Mouse (Mus musculus): Measurements from ENCODE around the gene Atp8b4. TPM values are rescaled to one million over a fixed set of nuclear protein-coding genes. Genes with fewer than 3 reads are reported as not detected.

Gene Atp8b4
- total RNA-seq, 1 experiment from 2014 or later = 0.70 TPM

- DNase-seq = no peak
Observed at GRCm38 (mm10) chr2:126361131-126361810, 139.2 kb downstream of the Atp8b4 start.

DNA sequence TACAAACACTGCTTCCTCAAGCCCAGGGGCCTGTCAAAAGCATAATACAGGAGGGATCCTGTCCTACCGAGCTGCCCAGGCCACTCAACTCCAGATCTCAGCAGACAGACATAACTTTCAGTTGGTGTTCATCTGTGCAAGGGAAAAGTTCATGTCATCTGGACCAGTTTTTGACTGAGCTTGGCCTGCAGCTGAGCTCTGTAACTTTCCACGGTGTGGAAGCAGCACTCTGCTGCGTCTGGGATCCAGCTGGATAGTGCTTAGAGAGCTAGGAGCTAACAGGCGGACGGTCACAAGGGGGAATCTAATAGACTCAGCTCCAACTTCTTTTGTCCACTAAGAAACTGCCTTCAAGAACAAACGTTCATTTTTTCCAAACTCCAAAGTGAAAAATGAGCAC lies 139.8 kb downstream of the Atp8b4 start:
- no peak for DNase-seq

DNA sequence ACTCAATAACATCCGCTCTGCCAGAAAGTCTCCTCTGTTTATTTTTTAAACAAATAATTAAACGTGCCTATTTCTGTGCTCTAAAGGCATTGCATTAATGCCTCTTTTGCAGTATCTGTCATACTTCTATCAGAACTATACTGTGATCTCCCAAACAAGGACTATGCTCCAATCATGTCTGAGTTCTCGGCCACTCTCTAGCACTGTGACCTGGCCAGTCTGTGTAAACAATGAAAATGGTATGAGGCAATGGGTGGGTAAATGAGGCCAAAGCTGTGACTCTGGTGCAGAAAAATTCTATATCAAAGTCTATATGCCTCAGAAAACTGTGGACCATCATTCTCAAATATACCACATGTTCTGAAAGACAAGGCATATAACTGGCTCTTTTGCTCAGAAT lies 140.5 kb downstream of the Atp8b4 start:
- DNase-seq = no peak

DNA sequence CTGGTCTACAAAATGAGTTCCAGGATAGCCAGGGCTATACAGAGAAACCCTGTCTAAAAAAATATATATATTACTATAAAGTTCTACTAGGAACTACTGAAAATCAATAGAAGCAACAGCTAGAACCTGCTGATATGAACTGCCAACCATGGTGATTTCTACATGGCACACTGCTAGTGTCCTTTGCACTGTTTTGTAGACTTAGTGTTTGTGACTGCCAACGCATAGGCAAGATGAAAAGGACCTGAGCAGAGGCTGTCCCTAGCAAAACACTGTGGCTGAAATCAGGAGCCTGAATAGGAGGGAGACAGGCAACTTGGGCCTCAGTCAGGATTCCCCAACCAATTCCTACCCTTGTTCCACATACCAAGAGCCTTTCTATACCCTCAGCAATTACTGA lies 141.2 kb downstream of the Atp8b4 start:
- DNase-seq = no peak

DNA sequence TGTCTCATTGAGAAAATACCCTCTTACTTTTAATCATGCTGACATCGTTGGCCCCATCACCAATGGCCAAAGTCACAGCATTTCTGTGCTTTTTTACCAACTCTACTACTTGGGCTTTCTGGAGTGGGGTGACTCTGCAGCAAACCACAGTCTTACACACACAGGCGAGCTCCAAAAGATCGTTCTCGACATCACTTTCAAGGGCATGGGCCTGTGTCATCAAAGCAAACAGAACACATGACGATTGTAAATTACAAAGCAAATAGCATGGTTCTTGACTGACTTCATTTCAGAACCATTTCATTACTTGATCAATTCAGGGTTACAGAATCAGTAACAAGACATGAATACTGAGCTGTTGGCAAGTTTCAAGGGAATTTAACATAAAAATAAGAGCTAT lies 141.7 kb downstream of the Atp8b4 start:
- DNase-seq = no peak

DNA sequence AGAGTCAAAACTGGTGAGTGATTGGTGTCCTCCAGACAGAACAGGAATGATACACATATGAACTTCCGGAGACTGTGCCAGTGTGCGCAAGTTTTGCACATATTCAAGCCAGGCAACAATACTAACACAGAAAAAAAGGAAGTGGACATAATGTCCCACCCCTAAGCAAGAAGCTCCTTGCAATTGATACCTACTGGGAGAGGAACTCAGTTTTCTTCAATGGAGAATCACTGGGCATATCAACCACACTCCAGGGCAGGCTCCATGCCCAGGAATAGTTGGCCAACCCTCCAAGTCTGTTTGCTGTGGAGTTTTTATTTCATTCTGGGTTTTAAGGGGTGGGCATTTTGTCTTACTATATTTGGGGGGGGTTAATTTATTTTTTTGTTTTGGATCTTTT lies 145.2 kb downstream of the Atp8b4 start:
- no peak for DNase-seq

DNA sequence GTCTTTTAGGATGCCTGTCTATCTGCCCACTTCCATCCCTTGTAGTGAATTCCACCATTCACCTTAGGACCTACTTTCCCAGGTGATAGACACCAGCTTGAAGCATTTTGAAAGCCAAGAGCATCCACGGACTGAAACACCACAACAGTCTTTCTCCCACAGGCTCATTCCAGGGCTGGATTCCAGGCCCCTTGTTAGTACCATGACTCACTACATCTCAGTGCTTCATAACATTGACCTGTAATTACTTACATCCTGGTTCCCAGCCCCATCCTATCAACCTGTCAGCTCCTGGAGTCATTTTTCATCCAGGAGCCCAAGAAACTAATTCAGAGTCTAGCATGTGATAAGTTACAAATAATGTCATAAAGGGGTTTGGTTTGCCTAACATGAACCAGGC lies 148.7 kb downstream of the Atp8b4 start:
- no peak for DNase-seq

DNA sequence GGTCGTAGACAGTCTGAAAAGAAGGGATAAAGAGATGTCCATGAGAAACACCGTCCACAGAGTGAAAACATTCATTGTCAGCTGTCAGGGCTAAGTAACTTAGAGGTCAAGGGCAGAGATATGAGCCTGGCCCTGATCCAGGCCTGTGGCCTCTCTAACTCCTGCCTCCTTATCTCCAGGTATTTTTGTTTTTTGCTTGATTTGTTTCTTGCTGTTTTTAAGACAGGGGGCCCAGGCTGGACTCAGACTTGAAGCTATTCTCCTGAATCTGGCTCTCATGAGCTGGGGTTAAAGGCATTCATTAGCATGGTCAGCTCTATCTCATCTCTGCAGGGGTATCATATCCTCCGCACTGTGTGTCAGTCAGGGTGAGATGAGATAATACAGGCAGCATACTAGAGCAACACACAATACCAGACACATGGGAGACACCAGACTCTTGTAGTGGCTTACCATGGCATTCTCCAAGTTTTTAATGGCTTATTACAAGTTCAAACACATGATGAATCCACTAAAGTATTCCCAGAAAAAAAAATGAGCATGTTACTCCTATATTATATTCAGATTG lies 157.4 kb downstream of the Atp8b4 start:
- peak; percentile 22 for DNase-seq

DNA sequence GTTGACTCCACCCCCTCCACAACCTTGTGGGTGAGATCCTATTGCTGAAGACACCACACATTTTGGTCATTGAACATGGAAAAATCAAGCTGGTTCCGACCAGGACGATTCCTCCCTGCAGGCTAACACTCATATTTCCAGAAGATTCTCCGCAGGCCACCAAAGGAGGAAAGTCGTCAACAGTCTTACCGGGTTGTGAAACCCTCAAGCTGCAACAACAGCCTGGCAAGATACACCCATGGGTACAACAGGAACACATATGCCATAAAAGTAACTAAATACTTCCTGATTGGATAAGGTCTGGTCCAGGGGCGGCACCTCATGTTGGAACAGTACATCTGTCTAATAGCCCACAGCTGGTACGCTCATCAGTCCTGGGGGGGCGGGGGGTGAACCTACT lies 159.0 kb downstream of the Atp8b4 start:
- DNase-seq = no peak

- DNase-seq = no peak
Observed at GRCm38 (mm10) chr2:126340201-126340600, 160.3 kb downstream of the Atp8b4 start.

GRCm38 (mm10) chr2:126339516-126339915 lies 161.0 kb downstream of the Atp8b4 start:
- peak; percentile 35 for DNase-seq

DNA sequence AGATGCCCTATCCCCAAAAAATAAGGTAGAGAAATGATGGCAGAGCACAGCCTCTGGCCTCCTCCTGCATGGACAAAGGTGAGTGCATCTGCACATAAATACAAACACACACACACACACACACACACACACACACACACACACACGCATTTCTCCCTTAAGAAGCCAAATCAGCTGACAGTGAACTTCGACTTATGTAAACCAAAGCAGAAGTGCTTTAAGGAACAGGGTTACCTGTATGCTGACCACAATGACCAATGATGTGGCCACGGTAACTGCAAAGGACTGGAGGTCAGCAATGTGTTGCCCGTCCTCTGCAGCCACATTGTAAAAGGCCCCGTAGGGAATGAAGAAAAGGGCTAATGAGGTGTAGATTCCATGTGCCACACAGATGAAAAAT lies 163.3 kb downstream of the Atp8b4 start:
- DNase-seq = no peak

GRCm38 (mm10) chr2:126331794-126332193 lies 168.7 kb downstream of the Atp8b4 start:
- DNase-seq = no peak

DNA sequence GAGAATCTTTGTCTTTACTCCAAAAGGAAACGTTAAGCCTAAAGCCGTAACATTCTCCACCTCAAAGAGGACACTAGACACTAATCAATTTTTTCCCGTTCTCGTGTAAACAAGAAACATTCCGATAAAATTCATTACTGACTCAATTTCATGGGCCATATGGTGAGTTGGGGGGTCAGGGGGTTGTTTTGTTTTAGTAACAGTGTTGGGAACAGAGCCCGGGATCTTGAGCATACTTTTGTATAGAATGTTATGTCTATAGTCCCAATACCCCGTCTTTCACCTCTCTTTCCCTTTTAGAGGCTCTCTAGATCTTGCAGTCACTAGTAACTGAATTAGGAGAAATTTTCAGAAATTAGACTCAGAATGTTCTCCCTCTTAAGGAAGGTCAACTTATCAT lies 177.3 kb downstream of the Atp8b4 start:
- no peak for DNase-seq

- no peak for DNase-seq
Observed at GRCm38 (mm10) chr2:126322631-126323031, 177.8 kb downstream of the Atp8b4 start.

GRCm38 (mm10) chr2:126318071-126318470 lies 182.4 kb downstream of the Atp8b4 start:
- no peak for DNase-seq

DNA sequence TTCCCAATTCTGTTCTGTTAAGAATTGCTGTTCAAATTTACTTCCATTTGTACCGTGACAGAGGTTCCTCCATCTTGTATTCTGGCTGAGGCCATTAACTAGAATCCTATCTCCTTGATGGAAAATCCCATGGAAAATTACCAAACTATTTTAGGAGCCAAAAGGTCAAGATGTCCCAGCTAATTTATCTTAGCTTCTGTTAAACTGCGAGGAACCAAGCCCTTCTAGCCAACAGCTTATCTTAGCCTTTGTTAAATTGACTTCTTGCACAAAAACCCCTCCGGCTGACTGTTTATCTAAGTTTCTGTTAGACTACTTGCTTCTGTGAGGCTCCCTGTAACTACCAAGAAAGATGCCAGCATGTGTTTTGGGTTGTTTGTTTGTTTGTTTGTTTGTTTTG lies 183.5 kb downstream of the Atp8b4 start:
- DNase-seq = no peak

- DNase-seq = peak; percentile 18
Observed at GRCm38 (mm10) chr2:126316346-126316745, 184.1 kb downstream of the Atp8b4 start.

DNA sequence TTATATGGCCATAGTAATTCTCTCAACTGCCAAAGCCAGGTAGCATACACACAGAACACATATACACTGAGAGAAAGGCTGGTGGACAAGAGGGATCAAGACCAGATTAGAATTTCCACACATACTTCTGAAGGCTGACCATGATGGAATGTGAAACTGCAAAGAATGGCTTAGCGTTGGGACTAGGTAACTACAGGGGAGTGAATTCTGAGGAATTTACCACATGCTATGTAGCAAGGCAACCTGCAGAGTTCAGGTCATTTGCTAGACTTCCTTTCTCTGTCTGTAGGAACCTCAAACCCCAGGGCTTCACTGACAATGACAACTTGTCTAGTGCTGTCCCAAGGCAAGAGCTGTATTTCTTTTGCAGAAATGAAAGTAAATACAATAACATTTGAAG lies 189.4 kb downstream of the Atp8b4 start:
- DNase-seq = no peak

DNA sequence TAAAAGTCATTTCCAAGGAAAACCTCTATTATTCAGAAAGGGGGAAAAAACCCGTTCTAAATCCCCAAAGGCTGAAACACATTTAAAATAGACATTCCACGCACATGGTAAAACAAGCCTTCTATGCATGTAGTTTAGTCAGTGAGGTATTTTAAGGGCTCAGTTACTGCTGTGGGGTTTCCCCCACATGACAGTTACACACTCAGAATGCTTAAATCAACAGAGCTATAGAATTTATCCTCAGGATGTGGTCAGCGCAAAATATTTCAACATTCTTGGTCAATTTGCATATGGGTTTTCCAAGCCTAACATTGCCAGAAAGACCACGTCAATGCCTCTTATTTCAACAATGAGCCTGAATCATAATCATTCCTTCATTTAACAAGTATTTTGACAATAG lies 190.5 kb downstream of the Atp8b4 start:
- no peak for DNase-seq

- DNase-seq = no peak
Observed at GRCm38 (mm10) chr2:126304621-126305020, 195.9 kb downstream of the Atp8b4 start.

DNA sequence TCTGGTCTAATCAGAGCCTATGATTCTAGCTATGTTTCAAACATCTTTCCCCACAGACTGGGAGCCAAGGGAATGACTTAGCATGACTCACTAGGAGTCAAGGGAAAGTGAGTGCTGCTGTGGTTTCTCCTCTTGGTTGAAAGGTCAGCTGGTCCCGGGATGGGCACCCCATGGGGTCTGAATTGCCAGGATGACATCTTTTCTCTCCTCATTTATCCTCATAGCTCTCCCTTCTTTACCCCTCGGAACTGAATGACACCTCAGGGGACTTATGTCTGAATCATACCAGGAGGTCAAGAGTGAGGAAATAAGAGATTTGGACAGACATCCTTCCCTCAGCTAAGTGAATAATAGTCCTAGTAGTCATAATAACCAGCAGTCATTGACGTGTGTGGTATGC lies 197.2 kb downstream of the Atp8b4 start:
- peak; percentile 31 for DNase-seq

- no peak for DNase-seq
Observed at GRCm38 (mm10) chr2:126302381-126302780, 198.1 kb downstream of the Atp8b4 start.

- DNase-seq = no peak
Observed at GRCm38 (mm10) chr2:126290702-126291101, 209.8 kb downstream of the Atp8b4 start.

GRCm38 (mm10) chr2:126287942-126288341 lies 212.5 kb downstream of the Atp8b4 start:
- DNase-seq = no peak

Data from adrenal gland, postnatal 14 days (tissue).